Mouse (Mus musculus): ENCODE measurements around the gene Mavs.

The Mavs gene

DNA sequence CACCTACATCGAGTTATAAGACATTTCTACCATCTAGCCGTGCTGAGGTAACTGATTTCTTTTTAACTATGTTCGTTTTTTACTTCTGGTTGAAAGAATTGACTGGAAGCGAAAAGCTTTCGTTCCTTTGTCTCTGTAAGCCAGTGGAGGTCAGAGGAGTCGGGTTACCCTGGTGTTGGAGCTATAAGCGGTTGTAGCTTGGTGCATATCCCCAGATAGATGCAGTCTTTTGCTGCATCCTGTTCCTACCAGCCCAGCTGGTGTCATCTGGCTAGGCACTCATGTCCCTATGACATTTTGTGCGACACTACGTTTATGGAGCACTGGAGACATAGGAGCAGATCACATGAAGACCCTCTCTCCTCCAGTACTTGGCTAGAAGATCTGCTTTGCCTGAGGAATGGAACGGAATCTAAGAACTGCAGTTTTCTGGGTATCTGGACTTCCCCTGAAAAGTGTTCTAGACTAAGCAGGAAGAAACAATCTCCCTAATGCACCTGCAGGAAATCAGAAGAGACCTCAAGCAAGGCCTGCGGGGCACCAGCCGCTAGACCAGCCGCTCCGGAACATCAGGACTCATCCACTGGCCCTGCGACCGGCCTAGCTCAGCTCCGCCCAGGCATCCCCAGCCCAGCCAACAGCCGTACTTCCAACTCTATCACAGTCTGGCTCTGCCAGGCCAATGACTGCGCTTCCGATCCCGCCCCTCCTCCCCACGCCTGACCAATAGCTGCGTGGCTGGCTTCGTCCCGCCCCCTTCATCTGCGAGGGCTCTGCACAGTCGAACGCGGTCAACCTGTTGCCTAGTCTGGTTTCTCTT lies at the start of gene Mavs:
Mavs (plus strand) TSS at position 757 of the 820 bp plus-strand sequence.
- in situ Hi-C loops (cut with MboI) = no loop called here

DNA sequence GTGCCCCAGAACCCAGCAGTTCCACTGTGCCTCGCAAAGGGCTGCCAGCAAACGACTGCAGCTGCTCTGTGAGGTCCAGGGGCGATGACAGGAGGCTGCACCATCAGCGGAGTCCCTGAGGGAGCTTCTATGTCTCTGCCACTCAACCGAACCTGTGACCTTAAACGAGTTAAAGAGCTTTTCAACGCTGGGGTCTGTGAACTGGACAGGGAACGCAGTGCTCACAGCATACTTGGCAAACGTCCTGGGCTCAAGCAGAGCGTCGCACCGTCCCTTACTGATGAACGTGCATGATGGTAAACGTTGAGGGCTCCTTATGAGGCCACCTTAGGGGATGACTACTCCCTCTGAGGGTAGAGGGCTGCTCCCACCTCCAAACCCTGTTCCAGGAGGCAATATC lies 47.5 kb upstream of the Mavs start:
- in situ Hi-C loops (cut with MboI) = no loop called here

DNA sequence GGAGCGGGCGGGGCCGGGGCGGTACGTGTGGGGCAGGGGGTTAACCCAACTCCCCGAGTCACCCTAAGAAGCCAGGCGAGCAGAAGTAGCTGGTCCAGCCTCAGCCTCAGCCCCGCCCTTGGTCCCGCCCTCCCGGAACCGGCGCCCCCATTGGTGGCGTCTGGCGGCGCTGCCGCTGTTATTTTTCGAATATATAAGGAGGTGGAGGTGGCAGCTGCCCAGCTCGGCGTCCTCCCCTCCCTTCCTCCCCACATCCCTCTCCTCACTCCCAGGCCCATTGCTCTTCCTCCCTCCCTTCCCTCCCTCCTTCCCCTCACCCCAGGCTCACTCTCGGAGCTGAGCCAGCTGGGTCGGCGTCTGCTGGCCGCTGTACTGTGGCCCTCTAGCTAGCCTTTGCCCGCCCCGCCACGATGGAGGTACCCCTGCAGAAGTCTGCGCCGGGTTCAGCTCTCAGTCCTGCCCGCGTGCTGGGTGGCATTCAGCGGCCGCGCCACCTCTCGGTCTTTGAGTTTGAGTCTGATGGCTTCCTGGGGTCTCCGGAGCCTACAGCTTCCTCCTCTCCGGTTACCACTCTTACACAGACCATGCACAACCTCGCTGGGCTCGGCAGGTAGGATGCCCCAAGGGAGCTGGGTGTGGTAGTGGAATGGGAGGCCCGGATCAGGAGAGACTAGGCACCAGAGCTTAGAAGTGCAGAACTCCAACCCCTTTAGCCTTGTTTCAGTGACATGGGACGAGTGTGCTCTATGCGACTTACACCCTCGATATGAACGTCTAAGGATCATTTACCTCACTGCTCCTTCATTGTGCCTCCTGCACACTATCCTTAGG lies 46.9 kb upstream of the Mavs start, which contains the start of the genes Cdc25b and Spef1:
Cdc25b (plus strand) TSS at position 179 of the 831 bp plus-strand sequence.
Spef1 (minus strand) TSS at position 512 of the 831 bp plus-strand sequence.
- in situ Hi-C loops (cut with MboI) = no loop called here

DNA sequence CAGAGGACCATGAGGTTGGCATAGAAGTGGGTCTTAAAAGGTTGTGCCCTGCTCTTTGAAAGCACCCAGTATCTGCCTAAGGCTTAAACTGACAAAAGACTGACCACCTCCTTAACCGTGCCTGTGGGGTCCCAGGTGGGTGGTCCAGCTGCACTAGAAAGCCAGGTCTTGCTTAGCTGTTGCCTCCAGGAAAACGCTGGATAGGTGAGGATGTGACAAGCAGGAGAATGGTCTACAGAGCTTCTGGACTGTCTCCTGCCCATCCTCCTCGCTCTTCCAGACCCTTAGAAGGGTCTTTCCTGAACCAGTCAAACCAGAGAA lies 46.3 kb upstream of the Mavs start:
- in situ Hi-C loops (cut with MboI) = no loop called here

DNA sequence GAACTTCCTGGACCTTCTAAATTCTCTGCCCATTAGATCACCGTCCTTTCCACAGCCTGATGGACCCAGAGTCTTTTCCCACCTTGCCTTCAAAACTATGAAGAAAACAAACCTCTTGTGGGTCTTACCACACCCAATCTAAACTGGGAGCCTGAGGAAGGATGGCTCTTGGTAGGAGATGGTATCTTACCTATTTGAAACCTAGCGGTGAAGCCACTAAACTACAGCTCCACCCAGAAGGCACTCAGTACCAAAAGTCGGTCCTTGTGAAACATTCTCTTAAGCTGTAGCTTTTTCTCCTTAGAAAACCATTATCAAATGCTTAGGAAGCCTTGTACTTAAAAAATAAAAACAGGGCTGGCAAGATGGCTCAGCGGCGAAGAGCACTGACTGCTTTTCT lies 45.6 kb upstream of the Mavs start:
- in situ Hi-C loops (cut with MboI) = no loop called here

DNA sequence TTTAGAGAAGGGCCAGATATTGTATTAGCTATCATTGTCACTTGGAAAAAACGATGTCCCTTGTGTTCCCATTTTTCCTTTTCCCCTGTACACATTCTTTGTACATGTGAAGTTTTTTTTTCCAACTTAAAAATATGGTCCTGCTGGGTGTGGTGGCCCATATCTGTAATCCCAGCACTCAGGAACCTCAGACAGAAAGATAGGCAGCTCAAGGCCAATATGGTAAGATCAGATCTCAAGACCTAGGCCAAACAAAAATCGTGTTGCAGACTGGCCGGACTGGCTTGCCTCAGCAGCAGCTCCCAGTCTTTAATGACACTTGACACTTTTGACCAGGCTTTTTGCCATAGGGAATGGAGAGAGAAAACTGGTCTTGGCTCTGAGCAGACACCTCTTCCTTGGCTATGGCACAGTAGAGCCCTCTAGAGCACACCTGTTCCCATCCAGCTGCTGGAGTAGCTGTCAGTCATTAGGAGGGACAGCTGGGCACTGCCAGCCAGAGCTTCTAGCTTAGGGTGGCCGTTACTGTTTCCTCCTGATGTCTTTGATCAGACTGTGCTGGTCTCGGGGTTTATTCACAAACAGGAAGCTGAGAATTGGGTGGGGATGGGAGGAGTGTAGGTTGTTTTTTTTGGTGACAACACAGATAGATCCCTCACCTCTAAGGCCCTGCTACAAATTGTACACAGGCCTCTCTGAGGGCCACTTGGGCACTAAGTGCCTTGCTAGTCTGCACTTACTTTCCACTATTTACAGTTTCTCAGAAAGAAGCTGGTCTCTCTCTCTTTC lies 44.1 kb upstream of the Mavs start:
- in situ Hi-C loops (cut with MboI) = no loop called here

DNA sequence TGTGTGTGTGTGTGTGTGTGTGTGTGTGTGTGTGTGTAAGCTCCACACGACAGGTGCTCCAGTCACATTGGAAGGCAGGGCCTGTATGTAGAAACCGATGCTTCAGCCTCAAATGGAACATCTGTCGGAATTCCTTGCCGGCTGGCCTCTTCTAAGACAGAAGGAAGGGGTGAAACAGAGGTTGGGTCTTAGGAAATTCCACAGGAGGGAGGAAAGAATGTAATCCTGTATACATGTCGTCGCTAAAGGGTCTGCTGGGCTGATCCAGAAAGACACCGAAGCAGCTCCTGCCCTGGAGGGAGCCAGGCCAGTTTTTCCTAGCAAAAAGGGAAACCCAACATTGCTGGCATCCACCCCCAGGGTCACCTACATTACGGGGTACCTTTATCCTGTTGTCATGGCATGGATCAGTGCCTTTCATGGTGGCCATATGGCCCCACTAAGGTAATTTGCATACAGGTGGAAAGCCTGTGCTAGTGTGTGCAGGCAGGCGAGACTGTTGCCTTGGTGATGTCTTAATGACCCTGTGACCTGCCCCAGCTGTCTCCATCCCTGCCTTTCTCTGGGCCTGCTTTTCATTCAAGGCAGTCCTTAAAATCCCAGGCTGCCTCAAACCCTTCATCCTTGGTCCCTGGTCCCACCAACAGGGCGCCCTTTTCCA lies 43.4 kb upstream of the Mavs start:
- in situ Hi-C loops (cut with MboI) = no loop called here

DNA sequence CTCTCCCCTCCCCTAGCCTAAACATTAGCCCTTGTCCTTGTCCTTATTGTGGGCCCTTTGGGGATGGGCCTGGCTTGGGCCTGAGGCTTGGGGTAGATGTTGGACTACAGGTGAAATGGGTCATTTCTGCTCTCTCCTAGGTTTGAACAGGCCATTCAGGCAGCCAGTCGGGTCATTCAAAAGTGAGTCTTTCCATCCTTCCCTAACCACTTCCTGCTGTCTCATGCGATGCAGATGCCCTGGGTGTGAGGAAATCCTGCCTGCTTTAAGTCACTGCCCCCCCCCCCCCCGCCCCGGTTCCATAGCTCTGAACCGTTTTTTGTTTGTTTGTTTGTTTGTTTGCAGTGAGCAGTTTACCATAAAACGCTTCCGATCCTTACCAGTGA lies 42.9 kb upstream of the Mavs start:
- in situ Hi-C loops (cut with MboI) = no loop called here

DNA sequence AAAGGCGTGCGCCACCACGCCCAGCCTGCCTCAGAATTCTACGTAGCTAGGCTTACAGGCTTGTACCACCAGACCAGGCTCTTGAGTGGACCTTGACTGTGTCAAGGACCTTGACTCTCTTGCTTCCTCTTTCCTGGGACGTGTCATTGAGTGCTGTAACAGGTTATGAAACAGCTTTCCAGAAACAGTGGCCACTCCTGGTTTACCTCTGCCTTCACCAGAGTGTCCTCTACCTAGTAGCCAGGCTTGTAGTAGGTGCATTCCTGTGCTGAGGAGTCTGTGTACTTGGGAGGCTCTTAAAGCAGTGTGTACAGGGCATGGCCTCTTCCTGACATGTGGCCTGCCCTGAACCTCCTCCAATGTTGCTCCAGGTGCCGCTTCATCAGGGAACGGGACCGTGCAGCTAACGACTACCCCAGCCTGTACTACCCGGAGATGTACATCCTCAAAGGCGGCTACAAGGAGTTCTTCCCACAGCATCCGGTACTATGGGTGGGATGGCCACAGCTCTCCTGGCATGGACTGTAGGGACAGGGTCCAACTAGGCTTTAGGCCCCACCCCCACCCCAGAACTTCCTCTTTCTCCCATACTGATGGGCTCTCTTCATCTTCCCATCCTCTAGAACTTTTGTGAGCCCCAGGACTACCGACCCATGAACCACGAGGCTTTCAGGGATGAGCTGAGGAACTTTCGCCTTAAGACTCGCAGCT lies 37.1 kb upstream of the Mavs start:
- in situ Hi-C loops (cut with MboI) = no loop called here

DNA sequence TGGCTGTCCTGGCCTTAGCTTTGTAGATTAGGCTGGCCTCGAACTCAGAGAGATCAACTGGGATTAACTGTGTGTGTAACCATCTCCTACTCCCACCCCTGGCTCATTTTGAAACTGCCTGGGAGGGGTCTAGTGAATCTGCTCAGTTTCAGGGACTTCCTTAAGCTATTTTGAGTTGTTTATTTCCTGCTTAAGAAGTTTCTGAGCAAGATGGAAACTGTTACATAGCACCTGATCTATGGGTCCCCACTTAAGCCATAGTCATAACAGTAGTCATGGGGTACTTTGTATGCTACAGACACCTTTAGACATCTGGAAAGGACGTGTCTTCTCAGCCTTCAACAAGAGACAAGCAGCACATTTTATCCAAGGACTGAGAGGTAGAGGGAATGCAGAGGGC lies 33.2 kb upstream of the Mavs start:
- in situ Hi-C loops (cut with MboI) = no loop called here

DNA sequence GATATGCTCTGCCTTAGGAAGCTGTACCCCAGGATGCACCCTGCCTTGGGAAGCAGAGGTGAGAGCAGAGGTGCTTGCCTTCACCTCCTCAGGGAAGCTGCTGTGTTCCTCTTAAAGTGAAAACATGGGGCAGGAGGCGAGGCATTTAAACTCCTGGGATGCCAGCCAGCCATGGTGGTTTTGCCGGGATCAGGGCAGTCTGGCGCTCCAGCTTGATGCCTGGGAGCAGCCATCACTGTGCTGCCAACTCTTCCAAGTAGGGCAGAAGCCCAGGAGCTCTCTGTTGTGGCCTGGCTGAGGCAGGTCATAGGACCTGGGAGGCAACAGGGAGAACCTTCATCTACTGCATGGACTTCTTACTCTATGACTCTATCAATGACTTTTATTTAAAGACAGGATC lies 32.6 kb upstream of the Mavs start:
- in situ Hi-C loops (cut with MboI) = no loop called here

DNA sequence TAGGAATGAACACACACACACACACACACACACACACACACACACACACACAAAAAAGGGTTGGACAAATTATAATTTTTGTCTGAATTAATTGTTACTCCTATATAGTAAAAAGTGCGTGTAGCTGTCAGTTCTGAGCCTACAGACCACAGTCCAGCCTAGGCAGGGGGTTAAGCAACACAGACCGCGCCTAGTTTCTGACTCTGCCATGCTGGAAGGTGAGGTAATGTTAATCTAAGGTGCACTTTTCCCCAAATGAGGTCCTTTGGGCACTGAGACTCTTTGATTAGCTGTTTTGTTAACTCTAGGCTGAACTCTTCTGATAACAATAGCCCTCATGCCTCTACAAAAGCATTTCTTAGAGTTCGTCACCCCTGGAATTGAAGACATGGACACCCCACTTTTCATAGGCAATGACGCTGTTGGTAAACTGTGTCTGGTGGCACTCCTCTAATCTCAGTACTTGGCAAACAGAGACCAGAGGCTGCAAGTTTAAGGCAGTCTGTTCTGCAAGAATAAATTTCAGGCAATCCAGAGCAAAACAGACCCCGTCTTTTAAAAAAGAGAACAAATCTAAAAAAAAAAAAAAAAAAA lies 29.9 kb upstream of the Mavs start:
- in situ Hi-C loops (cut with MboI) = no loop called here

DNA sequence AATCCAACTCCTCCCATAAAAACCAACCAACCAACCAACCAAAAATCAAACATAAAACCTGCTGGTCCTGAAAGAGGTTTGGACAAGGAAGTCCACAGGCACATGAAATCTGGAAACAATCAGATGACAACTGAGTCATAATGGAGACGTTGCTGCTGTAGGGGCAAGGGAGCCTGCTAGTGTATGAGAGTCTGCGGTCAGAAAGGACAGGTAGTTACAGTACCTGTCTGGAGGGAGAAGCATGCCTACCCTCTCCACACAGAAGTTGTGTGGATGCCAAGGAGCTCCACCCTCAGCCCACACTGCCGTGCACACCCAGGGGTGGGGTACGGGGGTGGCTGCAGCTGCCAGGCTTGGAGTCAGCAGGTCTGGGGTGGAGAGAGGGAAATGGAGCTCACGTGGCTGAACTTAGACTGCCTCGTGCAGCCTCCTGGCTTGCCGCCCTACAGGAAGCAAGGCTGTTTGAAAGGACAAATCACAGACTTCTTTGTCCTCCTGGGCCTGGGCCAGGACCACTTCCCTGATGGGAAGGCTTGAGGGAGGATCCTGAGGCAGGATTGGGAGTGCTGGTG lies 29.4 kb upstream of the Mavs start:
- in situ Hi-C loops (cut with MboI) = no loop called here

DNA sequence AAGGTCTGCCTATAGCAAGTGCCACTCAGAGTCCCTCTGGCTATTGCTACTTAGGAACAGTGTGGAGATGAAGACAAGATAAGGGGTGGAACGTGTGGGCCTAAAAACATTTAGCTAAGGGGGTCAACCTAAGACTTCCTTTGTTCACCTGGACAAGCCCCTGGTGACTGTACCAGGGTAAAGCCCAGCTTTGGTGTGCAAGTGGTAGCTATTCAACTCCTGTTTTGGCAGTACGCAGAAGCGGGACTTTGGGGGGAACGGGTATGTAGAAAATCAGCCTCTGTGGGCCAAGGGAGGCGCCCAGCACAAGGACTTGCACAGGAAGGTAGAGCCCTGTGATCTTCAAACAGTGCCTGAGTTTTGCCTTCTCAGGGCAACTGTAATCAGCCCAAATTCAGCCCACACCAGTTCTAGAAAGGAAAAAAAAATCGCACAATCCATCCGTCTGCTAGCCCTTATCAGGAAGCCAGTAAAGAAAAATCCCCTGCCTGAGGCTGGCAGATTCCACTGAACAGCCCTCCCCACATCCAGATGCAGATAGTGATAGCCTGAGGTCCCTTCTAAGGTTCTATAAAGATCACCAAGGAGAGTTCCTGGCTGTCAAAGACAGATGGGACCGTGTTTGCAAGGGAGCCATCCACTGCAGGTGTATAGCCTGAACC lies 28.2 kb upstream of the Mavs start:
- in situ Hi-C loops (cut with MboI) = no loop called here

DNA sequence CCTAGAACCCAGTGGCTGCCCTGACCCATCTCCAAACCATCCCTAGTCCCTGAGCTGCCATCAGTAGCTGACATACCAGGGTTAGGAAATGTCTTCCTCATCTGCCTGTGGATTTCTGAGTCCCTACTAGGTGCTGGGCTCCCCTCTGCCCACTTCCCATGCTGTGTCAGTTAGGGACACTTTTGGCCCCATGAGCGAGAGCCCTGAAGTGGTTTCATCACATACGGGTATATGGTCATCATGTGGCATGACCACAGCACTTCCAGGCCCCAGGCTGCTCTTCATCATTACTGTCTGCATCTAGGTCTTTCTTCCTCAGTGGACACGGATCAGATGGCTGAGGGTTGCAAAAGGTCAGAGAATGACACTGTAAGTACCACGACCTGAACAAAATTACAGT lies 27.1 kb upstream of the Mavs start, which contains the start of gene Ap5s1:
Ap5s1 (plus strand) TSS at position 301 of the 400 bp plus-strand sequence.
- in situ Hi-C loops (cut with MboI) = no loop called here

DNA sequence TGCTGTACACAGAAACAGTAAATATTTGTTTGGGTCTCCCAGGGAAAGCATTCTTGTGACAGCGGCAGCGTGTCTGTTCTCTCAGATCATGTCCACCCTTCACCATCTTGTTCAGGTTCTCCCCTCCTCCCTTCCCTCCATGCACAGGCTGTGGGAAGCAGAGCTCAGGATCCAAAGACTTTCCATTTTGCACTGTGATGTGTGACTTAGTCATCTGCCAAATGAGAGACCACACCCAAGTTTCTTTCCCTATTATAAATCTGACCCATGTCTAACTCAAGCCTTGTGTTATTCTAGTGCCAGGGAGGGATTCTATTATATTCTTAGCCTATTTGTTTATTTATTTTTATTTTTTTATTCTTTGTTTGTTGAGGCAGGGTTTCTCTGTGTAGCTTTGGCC lies 25.5 kb upstream of the Mavs start:
- in situ Hi-C loops (cut with MboI) = no loop called here

DNA sequence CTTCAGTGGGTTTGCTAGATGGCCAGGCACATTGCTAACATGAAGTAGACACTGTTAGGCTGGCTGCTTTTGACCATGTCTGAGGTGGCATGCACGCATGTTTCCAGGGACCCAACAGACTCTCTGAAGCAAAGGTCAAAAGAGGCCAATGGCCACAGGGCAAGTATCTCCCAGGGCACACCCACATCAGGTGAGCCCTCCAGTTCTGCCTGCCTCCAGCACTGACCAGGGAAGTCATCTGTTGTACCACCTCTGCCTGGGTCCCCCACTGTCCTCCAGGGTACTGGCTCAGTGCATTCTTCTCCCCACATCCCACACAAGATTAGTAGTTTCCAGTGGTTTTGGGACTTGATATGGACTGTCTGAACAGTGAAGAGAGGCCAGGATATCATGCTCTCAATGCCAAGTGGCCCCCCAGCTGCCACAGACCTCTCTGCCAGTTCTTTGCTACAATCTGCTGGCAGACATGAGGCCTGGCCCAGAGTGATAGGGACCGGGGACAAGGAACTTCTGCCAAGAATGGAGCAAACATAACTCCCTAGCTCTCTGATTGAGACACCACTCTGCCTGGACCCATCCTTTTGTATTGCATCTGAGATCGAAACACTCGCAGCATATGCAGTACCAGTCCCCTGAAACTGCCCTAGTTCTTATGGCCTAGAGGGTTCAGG lies 24.6 kb upstream of the Mavs start:
- in situ Hi-C loops (cut with MboI) = no loop called here

DNA sequence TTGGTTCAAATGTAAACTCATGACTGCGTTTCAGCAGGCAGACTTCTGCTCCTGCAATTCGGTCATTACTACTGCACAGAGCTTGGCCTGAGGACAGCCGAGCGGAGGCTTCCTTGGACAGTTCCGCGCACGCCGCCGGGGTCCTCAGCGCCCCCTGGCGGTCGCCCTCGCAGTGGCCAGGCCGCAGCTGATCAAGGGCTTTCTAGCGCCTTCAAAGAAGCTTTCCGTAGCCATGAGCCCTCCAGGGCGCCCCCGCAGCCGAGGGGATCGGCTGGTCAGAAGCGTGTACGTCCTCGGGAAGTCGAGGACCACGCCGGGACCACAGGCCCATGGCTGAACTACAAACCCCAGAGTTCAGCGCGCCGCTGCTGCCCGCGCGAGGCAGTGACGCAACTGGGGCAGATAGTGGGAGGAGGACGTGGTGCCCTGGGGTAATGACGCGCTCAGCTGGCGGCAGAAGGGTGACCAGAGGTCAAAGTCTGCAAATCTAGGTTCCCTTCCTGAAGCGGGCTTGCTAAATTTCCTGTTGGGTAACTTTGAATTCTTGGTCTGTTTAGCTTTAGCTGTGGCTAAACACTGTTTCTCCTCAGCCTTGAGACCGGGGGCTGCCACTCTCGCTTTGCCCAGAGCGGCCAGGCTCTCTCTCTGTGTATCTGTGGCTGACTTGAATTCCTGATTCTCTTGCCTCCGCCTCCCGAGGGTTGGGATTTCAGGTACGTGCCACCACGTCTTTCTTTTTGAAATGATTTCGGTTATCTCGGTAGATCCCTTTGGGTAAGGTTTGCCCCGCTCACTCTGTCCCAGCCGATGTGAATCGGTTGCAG lies 23.7 kb upstream of the Mavs start:
- in situ Hi-C loops (cut with MboI) = no loop called here

All from mature B cell (primary cell).